Mouse (Mus musculus) cerebellum, postnatal 36 days (tissue): Measurements from ENCODE around the gene Gm30302.

Experiments
- DNase-seq, 2 experiments: peaks; one replicate each; pipeline ENCODE4 v3.0.0; 2021 to 2022; ENCODE audit warnings: mixed read lengths in 2 of 2

Gm30302 gene

GRCm38 (mm10) chr13:49736430-49736829, 62.4 kb downstream of the Gm30302 start:
- no peak for DNase-seq
